Mouse (Mus musculus) fibroblast of lung, adult 2 months (primary cell): ENCODE measurements at regions not wholly inside any gene's neighbourhood (a gene's known extent, or its start where the extent isn't known, plus 50 kb on each side); places are given as distances from the start of the nearest gene placed in this dataset.

Experiments used
- DNase-seq: peaks from one replicate; pipeline ENCODE4 v3.0.0-alpha.2; 2011; ENCODE audit warnings: low read depth

DNA sequence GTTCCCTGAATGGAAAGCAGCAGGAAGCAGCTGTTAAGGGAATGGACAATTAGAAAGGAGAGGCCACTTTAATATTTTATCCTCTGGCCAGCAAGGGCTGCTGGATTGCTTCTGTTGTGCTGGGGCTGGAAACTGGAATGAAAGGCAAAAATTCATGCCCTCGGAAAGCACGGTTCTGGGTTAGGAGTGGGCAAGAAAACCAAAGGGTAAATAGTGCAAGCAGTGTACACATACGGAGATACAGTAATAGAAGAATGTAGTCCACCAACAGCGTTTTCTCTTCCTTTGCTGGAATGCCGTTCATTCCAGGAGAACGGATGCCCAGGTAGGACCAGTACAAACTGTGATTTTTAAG is 50.8 kb upstream of the Zfr start:
- DNase-seq = no peak

DNA sequence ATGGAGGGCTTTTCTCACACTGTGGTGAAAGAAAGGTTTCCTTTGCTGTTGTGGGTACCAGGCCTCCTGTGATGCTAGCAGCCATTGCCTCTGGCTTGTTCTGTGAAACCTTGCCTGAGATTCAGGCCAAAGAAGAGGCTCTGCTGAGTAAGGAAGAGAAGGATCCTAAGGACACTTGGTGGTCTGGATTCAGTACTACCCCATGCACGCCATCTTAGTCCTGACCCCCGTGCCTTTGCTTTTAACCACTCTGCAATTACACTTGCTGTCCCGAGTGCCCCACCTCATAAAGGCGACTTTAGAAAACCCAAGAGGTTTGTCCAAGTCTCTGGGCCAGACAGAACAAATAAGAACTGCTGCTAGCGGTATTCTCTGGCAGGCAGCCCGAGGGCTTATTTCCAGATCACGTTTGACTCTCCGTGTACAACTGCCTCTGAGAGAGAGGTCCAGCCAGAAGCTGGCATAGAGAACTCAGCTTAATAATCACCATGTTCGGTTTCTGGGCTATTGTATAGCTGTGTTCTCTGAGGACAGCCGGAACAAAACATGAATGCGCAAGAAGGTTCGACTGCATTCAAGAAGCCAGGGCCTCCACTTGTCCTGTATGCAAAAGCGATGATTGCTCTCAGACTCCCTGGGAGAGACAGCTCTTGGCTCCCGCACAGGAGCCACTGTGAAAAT is 51.3 kb upstream of the Zfr start:
- peak; percentile 87 for DNase-seq

DNA sequence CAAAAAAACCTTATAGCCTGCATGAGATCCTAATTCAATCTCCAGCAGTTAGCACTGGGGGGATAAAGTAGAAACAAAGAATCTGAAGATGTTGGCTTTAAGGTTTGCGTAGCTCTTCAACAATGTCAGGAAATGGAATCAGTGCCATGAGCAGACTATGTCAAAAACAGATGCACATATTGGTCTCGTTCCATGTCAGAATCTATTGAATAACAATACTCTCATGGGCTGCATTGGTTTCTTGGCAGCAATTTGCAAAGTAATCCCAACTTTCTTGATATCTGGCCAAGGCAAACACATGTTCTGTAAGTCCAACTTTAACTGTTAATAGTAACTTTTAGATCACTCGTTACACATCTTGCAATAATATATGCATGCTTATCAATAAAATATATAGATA is 58.1 kb upstream of the Sub1 start:
- DNase-seq = no peak

DNA sequence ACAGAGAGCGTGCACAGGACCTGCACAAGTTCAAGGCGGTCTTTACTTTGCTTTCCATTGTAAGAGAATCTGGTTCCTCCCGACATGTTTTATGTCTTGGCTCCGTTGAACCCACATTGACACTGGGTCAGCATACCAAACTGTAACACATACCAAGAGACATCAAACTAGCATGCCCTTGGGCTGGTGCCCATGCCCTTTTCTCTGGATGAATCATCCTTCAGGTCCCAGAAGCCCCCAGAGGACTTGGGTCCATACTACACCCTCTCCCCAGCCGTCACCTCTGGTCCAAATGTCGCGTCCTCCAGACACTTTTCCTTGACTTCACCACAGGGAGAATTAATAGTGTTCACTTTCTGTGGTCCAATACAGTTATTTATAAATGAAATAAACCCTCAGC is 56.8 kb upstream of the Sub1 start:
- DNase-seq = no peak

DNA sequence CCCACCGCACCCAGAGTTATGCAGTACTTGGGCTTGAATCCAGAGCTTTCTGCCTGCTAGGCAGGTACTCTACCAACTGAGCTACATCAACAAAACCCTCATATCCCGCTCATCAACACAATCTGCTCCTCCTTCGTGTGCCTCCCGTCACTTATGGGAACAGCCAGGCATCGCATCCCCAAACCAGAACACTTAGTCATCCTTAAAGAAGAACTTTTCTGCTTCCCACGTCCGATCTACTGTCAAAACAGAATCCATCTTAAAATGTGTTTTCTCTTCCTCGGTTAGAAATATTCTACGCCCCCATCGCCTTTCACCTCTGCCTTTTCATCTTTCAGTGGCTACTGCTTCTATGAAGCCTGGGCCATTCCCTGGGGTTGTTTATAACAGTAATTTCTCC is 52.2 kb upstream of the Sub1 start:
- DNase-seq = no peak

DNA sequence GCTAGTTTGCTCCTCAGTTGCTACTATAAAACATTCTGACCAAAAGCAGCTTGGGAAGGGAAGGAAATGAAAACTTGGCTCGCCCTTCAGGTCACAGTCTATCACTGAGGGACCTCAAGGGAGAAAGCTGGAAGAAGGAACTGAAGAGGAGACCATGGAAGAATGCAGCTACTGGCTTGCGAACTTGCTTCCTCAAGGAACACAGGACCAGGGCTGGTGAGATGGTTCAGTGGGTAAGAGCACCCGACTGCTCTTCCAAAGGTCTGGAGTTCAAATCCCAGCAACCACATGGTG is 51.4 kb upstream of the Sub1 start:
- no peak for DNase-seq

DNA sequence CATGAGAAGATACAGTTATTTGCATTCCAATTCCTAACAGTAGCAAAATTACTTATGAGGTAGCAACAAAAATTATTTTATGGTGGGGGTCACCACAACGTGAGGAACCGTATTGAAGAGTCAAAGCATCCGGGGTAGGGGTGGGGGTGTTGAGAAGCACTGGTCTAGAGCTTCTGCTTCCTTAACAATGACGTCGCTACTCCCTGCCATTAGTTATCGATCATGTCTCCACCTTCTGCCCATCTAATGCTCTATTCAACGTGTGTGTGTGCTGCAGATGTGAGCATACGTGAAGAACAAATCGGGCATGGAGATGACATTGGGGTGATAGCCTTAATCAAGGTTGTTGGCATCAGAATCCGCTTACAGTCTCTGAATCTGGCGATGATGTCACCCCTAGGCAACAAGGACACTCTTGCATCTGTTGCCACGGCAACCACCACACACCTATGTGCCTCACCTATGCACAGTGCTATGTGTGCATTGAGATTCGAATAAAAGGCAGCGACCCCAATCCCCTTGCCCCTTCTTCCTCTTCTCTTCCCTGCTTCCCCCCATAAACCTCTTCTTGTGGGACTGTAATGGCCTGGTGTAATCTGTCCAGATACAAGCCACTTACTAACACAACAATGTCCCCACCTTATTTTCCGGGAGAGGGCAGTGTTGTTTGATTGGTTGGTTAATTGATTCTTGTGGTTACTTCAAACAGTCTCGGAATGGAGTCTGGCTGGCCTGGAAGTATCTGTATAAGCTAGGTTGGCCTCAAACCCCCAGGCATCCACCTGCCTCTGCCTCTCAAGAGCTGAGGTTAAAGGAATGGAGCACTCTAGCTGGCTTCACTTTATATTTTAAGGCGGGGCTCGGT is 50.8 kb upstream of the Sub1 start:
- no peak for DNase-seq
